Mouse (Mus musculus) c-Kit-positive CD71-negative TER-119-negative erythroid progenitor cells, embryonic 14.5 days (primary cell): ENCODE measurements around the gene Nav1.

Source experiments
- DNase-seq: peaks from one replicate; pipeline ENCODE4 v3.0.0-alpha.2; 2013; ENCODE audit warnings: low read depth

Nav1 gene

DNA sequence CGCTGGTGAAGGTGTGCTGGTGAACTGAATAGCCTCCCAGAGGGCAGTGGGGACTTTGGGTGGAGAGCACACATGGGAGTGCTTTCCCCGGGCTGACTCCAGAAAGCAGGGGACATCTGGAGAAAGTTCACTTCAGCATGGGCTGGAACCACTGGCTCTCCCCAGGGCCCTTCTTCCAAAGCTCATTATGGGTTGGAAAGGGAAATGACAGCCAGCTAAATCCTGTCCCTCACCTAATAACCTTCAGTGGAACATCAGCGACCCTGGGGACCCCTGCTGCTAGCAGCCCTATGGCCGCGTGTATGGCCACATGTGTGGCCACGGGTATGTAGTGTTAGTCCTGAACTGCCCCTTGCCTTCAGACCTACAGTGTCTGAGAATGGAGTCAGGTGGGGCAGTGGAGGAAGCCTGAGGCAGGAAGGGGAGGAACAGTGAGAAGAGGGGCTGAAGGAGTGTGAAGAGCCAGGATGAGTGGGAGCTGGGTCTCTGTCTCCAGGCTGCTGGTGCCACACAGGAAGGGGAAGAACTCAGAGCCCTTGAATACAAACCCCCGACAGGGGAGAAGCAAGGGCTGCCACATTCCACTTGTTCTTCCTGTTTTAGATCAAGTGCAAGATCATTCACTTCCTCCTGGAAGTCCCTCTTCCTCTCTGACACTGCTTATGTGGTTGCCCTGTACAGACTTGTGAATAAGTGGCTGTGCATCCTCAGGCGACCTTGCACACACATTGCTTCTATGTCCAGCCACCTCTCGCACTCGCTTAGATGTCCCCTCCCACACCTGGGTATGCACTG lies 90.4 kb downstream of the Nav1 start:
- no peak for DNase-seq

DNA sequence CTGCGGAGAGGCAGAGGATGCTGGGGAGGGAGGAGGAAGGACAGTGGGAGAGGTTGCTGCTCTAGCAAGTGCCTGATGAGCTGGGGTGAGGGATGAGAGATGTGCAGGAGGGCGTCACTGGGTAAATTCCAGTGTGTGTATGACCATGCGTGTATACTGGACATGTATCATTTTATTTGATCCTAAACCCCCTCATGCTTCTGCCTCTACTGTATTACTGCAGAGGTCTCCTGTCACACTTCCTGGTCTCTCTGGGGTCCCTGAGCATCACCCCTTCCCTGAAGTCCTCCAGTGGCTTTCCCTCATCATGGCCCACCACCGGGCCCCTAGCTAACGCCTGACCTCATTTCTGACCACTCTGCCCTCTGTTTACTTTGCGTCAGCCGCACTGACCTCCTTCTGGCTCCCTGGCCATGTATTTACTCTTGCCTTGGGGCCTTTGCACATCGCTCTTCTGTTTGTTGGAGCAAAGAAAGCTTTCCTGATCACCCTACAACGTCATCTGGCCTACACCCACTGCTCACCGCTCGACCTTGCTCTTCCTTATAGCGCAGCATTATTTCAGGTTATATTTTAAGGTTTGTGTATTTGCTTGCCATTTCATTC lies 91.4 kb downstream of the Nav1 start:
- no peak for DNase-seq

- no peak for DNase-seq
Observed at GRCm38 (mm10) chr1:135514913-135515632, 92.0 kb downstream of the Nav1 start.

- DNase-seq: no peak
Observed at GRCm38 (mm10) chr1:135514046-135514445, 93.0 kb downstream of the Nav1 start.

- DNase-seq: no peak
Observed at GRCm38 (mm10) chr1:135513464-135513863, 93.6 kb downstream of the Nav1 start.

GRCm38 (mm10) chr1:135510346-135510977 lies 96.6 kb downstream of the Nav1 start:
- DNase-seq: no peak

DNA sequence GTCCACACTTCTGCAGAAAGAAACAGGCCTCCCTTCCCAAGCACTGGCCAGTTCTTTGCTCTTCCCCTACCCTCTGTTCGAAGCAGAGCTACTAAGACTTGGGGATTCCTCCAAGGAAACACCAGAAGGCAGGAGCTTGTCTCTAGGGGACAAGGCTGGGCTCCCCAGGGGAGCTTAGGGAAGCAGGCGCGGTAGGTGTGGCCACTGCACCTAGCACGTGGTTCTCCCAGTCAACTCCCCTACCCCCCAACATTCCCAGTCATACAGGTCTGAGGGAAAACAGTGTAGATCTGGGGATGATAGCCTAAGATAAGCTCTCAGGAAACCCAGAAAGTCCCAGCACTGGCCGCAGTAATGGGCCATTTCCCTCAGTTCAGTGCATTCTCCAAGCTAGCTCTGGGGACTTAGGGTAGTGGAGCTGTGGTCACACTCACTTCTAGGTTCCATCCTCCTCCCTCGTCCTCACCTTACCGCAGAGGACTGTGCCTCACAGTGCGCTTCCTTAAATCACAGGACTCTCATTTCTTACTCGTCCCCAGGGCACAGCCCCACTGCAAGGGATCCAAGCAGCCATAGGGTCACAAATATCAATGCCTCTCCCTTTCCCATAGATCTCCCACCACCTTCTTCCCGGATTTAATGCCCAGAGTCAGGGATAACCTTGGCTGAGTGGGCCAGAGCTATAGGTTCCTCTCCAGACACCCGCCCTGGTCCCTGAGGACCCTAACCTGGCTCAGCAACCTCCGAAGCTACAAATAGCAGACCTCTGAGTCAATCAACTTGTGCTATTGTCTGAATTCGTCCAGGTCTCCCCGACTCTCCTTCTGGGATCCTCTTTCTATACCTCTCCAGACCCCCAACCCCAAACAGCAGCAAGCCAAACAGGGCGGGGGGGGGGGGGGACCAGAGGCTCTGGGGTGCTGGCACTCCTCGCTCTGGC lies 97.7 kb downstream of the Nav1 start:
- no peak for DNase-seq

DNA sequence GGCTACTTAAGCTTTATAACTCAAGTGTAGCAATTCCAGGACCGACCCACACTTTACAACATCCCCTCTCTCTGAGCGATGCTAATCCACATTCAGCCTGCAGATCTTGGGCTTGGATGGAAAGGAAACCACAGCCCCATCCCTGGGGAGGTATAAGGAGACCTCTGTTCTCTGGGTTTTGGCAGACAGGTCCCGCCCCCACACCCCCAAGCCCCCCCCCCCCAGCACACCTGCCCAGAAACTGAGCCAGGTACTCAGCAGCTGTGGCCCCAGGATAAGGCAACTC lies 98.8 kb downstream of the Nav1 start:
- DNase-seq: no peak

- DNase-seq: no peak
Observed at GRCm38 (mm10) chr1:135507572-135508348, 99.3 kb downstream of the Nav1 start.

- no peak for DNase-seq
Observed at GRCm38 (mm10) chr1:135505499-135505898, 101.6 kb downstream of the Nav1 start.

DNA sequence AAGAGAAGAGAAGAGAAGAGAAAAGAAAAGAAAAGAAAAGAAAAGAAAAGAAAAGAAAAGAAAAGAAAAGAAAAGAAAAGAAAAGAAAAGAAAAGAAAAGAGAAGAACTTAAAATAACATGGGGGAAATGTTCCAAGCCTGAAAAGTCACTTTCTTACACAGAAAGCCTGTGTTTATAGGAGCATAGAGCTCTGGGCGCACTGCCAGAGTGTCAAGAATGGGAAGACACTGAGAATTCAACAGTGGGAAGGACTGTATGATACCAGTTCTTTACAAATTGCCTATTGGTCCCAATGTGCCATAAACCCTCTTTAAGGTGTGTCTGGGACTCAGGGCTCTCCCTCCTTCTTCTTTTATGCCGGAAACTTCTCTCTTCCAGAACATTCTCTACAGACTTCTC lies 103.7 kb downstream of the Nav1 start:
- DNase-seq: no peak

GRCm38 (mm10) chr1:135502750-135503149 lies 104.3 kb downstream of the Nav1 start:
- DNase-seq: no peak

- no peak for DNase-seq
Observed at GRCm38 (mm10) chr1:135502135-135502534, 105.0 kb downstream of the Nav1 start.

- DNase-seq: no peak
Observed at GRCm38 (mm10) chr1:135498455-135499358, 108.4 kb downstream of the Nav1 start.

DNA sequence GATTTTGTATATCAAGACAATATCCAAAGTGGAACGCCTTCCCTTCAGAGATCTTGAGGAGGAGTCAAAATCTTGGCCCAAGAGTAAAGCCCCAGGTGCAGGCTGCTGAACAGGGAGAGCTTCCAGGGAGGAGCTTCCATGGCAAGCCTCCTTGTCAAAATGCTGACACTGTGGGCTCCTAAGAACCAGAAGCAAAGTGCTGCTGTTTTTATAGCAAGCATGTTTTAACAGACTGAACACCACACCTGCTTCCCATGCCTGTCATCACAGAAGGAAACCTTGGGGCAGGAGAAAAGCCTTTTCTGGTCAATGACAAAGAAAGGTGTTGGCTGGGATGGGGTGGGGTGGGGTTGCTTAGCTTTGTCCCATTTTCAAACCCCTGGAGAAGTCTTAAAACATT lies 112.0 kb downstream of the Nav1 start:
- no peak for DNase-seq

GRCm38 (mm10) chr1:135493862-135494261 lies 113.2 kb downstream of the Nav1 start:
- DNase-seq: no peak

GRCm38 (mm10) chr1:135492406-135492805 lies 114.7 kb downstream of the Nav1 start:
- no peak for DNase-seq

GRCm38 (mm10) chr1:135490931-135491666 lies 116.0 kb downstream of the Nav1 start:
- no peak for DNase-seq

DNA sequence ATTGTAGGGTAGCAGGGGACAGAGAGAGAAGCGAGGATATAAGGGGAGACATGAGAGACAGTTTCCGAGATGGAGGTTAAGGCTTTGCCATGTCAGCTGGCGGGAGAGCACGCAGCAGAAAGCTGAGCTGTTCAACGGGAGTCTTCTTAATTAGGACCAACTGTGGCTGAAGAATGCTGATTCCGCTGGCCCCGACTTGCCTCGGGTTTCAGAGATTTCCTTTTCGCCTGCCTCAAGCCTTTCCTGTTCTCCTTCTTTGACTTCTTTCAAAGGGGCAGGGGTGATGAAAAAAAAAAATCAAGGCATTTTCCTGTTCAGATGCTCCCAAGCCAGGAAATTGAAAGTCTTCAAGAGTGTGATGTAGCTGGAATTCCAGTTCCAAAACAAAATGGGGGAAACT lies 118.2 kb downstream of the Nav1 start:
- DNase-seq: no peak
